Mouse (Mus musculus) lung, adult 2 months (tissue): ENCODE results near the gene Slc25a13.

Experiments
- CTCF ChIP-seq: fragments of 200-500 bp; IDR thresholded peaks from 2 replicates; pipeline ENCODE4 v1.5.1; 2011; ENCODE audit warnings: mild to moderate bottlenecking, low read length, control low read depth; ENCODE audit not compliant: insufficient read depth
- POLR2A ChIP-seq: fragments of 200-500 bp; IDR thresholded peaks from 2 replicates; pipeline ENCODE4 v1.6.1; 2011; ENCODE audit warnings: low read depth, mild to moderate bottlenecking, control low read depth, low read length, borderline replicate concordance; ENCODE audit errors: extremely low read depth

- TF ChIP-seq POLR2A (no peak), CTCF (no peak)
These were observed 219.4 kb downstream of the Slc25a13 start for GRCm38 (mm10) chr6:5997535-5997934.
